Mouse (Mus musculus) ES-Bruce4 (cell line): ENCODE measurements at regions not wholly inside any gene's neighbourhood (a gene's known extent, or its start where the extent isn't known, plus 50 kb on each side); places are given as distances from the start of the nearest gene placed in this dataset.

Source experiments
- CTCF ChIP-seq: IDR thresholded peaks from one replicate; pipeline ENCODE4 v1.8.1; 2011; ENCODE audit warnings: low read depth, low read length
- EP300 ChIP-seq: IDR thresholded peaks from 2 replicates; pipeline ENCODE4 v1.6.1; 2011; ENCODE audit warnings: low read depth, low read length; ENCODE audit not compliant: insufficient read depth
- POLR2A ChIP-seq: IDR thresholded peaks from one replicate; pipeline ENCODE4 v1.8.1; 2011; ENCODE audit warnings: low read length; ENCODE audit not compliant: insufficient read depth

DNA sequence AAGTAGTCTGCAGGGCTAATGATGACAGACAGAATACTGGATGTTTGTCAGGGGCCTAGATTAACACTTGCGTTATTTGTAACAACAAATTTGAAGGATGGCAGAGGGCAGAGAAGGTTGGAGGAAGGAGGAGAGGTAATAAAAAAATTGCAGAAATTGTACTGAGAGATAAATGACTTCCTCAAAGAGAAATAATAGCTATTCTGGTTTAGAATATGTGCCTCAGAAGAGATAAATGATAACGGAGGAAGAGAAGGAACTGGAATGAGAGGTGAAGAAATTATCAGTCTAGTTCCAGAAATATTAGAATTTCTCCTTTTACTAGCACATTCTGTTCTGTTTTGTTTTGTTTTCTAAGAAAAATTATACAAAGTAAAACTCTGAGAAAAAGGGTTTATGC, 393.1 kb downstream of the Slco6d1 start:
- TF ChIP-seq CTCF (no peak), EP300 (no peak), POLR2A (no peak)
